Mouse (Mus musculus) bone marrow, adult 2 months (tissue): ENCODE measurements at regions not wholly inside any gene's neighbourhood (a gene's known extent, or its start where the extent isn't known, plus 50 kb on each side); places are given as distances from the start of the nearest gene placed in this dataset.

ENCODE experiments used
- H3K27ac ChIP-seq: fragments of 200-500 bp; 2 replicates; pipeline ENCODE4 v1.5.1; 2012; ENCODE audit warnings: low read depth, mild to moderate bottlenecking, control low read depth, inconsistent platforms, low read length; ENCODE audit not compliant: control insufficient read depth, poor library complexity, insufficient read depth
- H3K4me1 ChIP-seq: fragments of 200-500 bp; 2 replicates; pipeline ENCODE4 v1.6.1; 2011; ENCODE audit warnings: low read length; ENCODE audit not compliant: control insufficient read depth, insufficient read depth
- H3K4me3 ChIP-seq: fragments of 200-500 bp; replicated peaks from 2 replicates; pipeline ENCODE3; 2011; ENCODE audit warnings: mild to moderate bottlenecking, low read depth, low read length, control low read depth; ENCODE audit not compliant: control insufficient read depth
- CTCF ChIP-seq: fragments of 200-500 bp; IDR thresholded peaks from 2 replicates; pipeline ENCODE4 v1.5.1; 2011; ENCODE audit warnings: low read length, control low read depth; ENCODE audit not compliant: control insufficient read depth, insufficient read depth
- POLR2A ChIP-seq: fragments of 200-500 bp; IDR thresholded peaks from 2 replicates; pipeline ENCODE4 v1.6.1; 2011; ENCODE audit warnings: low read depth, mild to moderate bottlenecking, control low read depth, low read length, borderline replicate concordance; ENCODE audit not compliant: control insufficient read depth
- WGBS: fragments of 180-500 bp; shearing (Covaris S2); methylation state at CpG from one replicate; pipeline ENCODE4 v1.1.7; 2018; 5-methylcytosine and 5-hydroxymethylcytosine counted together

DNA sequence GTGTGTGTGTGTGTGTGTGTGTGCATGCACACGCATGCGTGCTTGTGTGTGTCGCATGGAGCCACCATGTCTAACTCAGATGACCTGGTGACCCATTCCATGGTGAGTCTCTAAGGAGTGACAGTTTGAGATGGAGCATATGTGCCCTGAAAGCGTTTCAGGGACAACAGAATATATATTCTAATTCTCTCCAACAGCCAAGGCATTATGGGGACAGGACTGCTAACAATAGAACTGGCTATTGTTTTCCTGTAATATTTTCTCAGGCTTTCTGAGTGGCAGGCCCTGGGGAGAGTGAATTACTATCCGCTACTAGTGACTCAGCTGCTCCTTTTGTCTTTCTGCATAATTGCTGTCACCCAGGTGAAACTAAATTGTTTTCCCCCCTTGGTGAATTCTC, 898.7 kb upstream of the Lcorl start:
- TF ChIP-seq POLR2A (no peak), CTCF (no peak)
- Histone ChIP-seq H3K4me1 (no peaks in the 10 kb centered on the region), H3K4me3 (no peak overlapping the region), H3K27ac (no peak overlapping the region)
- 73% methylated on average over 5 of the region's 5 CpGs for WGBS

DNA sequence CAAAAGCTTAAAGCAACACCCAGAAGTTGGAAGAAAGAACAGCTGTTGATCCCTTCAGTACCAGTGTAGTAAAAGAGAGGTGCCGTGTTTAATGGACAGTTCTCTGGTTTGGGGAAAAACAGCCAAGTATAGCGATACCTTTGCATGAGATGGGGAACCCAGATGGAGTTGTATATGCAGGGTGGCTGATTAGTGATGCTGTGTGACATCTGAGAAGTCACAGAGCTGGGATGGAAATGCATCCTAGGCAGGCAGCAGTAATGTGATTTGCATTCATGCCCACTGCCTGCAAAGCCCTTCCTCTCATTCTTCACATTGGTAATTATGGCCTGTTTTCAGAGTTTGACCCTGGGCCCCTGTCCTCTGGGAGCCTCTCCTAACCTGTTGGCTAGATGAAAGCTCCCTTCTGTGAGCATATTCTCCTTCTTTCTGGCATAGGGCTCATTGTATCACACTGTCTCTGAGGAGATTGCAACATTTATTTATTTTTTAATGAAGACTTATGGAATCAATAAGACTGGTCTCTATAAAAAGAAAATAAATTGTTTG, 882.7 kb upstream of the Lcorl start:
- WGBS, result 85% methylated on average over 2 of the region's 2 CpGs
- no peak overlapping the region for H3K4me3 ChIP-seq
- H3K4me1 ChIP-seq, result no peaks in the 10 kb centered on the region
- no peak for TF ChIP-seq CTCF
- no peak for TF ChIP-seq POLR2A
- no peak overlapping the region for H3K27ac ChIP-seq

DNA sequence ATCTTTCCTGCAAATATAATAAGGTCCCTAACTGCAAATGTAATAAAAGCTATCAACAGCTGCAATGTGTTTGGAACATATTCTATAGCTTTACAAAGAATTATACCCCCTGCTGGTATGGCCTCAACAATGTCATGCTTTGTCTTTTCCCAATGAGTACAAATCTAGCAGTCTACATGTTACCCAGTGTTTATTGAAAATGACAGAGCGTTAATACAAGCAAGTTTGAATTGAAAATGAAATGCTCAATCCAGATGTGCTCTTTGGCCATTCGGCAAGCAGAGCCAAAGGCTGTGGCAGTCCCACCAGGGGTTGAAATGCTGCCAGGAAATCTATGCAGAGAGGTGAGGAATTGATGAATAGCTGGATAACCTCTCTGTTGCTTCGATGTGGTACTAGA, 875.1 kb upstream of the Lcorl start:
- H3K4me1 ChIP-seq, result no peaks in the 10 kb centered on the region
- H3K4me3 ChIP-seq, result no peak overlapping the region
- WGBS, result 76% methylated on average over 3 of the region's 3 CpGs
- no peak overlapping the region for H3K27ac ChIP-seq
- TF ChIP-seq CTCF, result no peak
- TF ChIP-seq POLR2A, result no peak

DNA sequence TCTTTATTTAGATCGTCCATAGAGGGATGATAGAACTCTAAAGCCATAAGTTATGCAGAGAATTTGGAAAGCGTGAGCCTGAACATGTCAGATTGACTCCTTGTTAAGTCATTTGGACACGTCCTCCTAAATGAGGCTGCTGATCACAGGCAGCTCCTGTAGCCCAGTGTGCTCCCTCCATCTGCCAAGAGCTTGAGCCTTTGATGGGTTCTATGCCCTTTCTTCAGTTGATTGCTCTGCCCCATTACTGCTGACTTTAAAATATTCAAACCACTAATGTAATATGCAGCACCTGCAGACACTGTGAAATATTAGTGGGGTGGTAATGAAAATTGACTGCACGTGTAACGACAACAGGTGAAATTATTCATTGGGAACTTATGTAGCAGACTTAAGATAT, 874.6 kb upstream of the Lcorl start:
- Histone ChIP-seq H3K27ac (no peak overlapping the region), H3K4me1 (no peaks in the 10 kb centered on the region), H3K4me3 (no peak overlapping the region)
- WGBS, result 85% methylated on average over 5 of the region's 5 CpGs
- TF ChIP-seq CTCF (no peak), POLR2A (no peak)

DNA sequence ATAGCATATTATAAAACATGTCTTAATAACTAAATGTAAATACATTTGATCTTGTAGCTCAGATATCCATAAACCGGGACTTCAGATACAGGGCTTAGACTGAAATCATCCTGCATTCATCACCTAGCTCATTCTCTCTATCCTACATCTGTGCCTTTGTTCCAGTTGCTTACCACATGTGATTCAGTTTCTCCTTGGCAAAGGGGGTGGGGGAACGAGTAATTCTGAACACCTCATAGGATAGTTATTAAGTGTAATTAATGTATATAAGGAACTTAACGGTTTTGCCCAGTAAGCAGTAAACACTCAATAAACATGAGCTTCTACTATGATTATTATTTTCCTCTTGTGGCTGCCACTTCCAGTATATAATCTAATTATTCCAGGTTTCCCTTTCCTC, 873.9 kb upstream of the Lcorl start:
- no peak overlapping the region for H3K4me3 ChIP-seq
- 81% methylated on average over 3 of the region's 3 CpGs for WGBS
- H3K4me1 ChIP-seq, result no peaks in the 10 kb centered on the region
- no peak overlapping the region for H3K27ac ChIP-seq
- TF ChIP-seq POLR2A, result no peak
- TF ChIP-seq CTCF, result no peak

DNA sequence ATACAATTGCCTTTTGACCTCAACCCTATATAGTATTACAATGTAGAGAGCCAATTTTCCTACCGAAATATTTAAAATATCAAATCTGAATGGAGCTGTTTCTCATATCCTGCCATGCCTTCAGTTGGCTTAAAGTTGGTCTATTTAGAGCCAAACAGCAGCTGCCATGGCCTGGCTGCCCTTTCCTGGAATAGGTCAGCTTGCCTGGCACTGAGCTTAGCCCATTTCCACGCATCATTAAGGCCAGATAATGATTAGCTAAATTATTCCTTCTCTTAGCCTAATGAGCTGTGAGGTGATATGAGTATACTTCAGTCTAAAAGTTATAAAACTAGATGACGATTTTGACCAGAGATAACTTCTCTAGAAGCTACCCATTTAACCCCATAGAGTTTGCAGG, 852.2 kb upstream of the Lcorl start:
- Histone ChIP-seq H3K4me3 (no peak overlapping the region), H3K27ac (no peak overlapping the region), H3K4me1 (no peaks in the 10 kb centered on the region)
- TF ChIP-seq CTCF, result no peak
- TF ChIP-seq POLR2A, result no peak
- 70% methylated on average over 3 of the region's 3 CpGs for WGBS

DNA sequence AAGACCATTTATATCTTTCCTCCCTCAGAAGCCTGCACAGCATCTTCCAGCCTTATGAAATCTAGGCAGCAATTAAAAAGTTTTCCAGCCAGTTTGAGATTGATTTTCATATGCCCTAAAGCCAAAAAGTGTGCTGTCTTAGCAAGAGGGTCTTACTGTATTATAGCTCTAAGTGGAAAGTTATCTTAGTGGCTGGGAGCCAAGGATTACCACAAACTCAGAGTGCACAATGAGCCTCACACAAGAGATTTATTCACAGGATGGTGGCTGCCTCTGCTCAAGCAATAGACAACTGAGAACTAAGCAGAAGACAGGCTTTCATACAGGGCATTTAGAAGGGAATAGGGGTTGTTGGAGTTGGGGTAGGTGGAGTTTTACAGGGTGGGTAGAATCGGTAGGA, 850.4 kb upstream of the Lcorl start:
- no peak for TF ChIP-seq CTCF
- no peak for TF ChIP-seq POLR2A
- H3K4me1 ChIP-seq, result no peaks in the 10 kb centered on the region
- WGBS, result 84% methylated on average over 1 of the region's 1 CpGs
- no peak overlapping the region for H3K27ac ChIP-seq
- H3K4me3 ChIP-seq, result no peak overlapping the region

DNA sequence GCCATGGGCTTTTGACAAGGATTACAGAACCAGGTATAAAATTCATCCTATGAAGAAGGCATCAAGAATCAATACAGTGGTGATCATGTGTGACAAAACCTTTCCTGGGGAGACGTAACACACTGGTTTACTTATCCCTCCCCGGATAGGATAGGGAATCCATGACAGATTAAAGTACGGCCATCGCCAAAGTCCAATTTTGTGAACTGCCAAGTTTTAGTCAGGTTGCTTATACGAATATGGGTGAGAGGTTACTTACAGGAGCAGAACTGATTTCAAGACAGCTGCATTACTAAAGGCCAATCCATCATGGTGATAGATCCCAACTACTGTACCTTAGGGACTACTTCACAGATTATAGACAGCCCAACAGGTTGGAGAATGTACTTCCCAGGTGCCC, 849.6 kb upstream of the Lcorl start:
- no peaks in the 10 kb centered on the region for H3K4me1 ChIP-seq
- WGBS, result 85% methylated on average over 5 of the region's 5 CpGs
- no peak overlapping the region for H3K27ac ChIP-seq
- no peak overlapping the region for H3K4me3 ChIP-seq
- no peak for TF ChIP-seq POLR2A
- no peak for TF ChIP-seq CTCF

DNA sequence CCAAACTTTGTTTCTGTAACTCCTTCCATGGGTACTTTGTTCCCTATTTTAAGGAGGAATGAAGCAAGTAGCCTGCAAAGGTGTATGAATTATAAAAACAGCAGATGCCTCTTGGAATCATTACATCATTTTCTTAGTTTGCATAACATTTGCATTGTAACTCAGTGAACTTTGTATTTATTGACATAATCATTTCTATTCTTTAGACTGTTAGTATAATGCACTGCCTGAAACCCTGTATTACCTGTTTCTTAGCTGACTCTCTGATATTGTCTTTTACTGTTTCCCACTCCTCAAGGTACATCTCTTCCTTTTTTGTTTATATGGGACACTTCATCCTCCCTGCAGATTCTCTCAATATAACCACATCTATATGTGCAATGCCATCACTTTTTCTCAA, 820.6 kb upstream of the Lcorl start:
- no peak overlapping the region for H3K27ac ChIP-seq
- H3K4me1 ChIP-seq, result no peaks in the 10 kb centered on the region
- no peak for TF ChIP-seq CTCF
- TF ChIP-seq POLR2A, result no peak
- no peak overlapping the region for H3K4me3 ChIP-seq
